Mouse (Mus musculus): ENCODE results near the gene 1810055G02Rik.
A peak's percentile ranks its signal among the peaks of the same experiment; 100 is the strongest.

The 1810055G02Rik gene

GRCm38 (mm10) chr19:3743851-3744512 lies 35.9 kb downstream of the 1810055G02Rik start:
- peak; percentile 81 for DNase-seq

DNA sequence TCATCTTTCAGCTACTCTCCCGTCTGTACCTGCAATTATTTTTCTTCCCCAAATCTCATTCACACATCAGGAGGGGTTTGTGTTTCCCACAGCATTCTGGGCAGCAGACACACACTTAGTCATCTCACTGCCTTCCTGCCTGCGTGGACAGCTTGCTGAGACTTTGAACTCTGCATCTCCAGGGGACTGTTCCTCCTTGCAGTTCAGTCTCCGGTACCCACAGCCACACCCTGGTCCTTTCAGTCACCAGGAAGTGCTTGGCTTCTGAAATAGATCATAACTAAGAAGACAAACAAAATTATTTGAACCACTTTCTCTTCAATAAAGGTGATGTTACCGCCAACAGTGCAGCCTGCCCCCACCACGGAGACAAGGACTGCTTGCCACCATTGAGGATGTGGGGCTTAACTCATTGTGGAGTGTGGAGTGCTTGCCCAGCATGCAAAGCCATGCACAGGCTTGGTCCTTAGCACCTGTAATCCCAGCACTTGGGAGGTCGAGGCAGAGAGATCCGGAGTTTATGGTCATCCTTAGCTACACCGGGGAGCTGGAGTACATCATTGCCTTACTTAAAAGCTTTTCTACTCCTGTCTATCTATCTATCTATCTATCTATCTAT lies 44.6 kb downstream of the 1810055G02Rik start:
- DNase-seq, result no peak

DNA sequence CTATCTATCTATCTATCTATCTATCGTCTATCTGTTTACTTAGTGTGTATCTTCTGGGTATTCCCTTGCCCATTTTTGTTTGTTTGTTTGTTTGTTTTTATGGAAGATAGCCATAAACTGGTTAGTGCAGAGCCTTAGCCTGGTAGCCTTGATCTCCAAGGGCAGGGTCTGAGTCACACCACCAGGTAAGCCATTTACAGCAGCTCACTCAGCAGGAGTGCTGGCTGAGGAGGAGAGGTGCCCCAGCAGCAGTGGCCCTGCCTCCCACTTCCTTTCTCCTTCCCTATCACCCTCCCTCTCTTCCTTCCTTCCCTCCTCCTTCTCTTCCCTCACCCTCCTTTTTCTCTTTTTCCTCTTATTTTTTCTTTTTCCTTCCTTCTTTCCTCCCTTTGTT lies 45.1 kb downstream of the 1810055G02Rik start:
- no peak for DNase-seq

- no peak for DNase-seq
These were observed 45.6 kb downstream of the 1810055G02Rik start for GRCm38 (mm10) chr19:3753738-3754137.

GRCm38 (mm10) chr19:3757861-3758260 lies 49.8 kb downstream of the 1810055G02Rik start:
- DNase-seq, result no peak

GRCm38 (mm10) chr19:3765221-3765820 lies 57.2 kb downstream of the 1810055G02Rik start:
- DNase-seq, result peak; percentile 76

GRCm38 (mm10) chr19:3766378-3766777 lies 58.3 kb downstream of the 1810055G02Rik start:
- DNase-seq, result peak; percentile 50

DNA sequence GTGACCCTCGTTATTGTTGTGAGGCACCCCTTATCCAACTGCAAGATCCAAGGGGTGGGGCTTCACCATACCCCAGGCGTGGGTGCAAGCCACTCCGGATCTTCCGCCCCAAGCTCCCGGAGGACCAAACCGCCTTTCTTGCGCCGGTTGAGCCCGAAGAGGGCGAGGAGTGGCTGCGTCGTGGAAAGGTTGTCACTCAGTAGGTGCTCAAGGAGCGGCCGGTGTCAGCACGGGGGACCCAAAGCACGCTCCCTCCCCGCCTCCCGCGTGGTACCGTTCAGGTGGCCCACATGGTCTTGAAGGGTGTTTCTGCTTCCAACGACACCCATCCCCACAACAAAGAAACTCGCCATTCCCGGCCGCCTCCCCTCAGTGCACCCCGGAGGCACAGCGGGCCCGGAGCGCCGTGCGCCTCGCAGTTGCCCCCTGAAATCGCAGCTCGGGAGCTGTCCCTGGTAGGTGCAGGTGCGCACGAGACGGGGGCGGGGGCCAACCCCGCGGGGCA lies 59.2 kb downstream of the 1810055G02Rik start, which contains the start of gene Kmt5b:
Gene Kmt5b (plus strand): TSS at position 146 of the 505 bp plus-strand sequence.
- peak; percentile 82 for DNase-seq

All from cerebellum, adult 9-11 months (tissue).